In the genomic region with DNA sequence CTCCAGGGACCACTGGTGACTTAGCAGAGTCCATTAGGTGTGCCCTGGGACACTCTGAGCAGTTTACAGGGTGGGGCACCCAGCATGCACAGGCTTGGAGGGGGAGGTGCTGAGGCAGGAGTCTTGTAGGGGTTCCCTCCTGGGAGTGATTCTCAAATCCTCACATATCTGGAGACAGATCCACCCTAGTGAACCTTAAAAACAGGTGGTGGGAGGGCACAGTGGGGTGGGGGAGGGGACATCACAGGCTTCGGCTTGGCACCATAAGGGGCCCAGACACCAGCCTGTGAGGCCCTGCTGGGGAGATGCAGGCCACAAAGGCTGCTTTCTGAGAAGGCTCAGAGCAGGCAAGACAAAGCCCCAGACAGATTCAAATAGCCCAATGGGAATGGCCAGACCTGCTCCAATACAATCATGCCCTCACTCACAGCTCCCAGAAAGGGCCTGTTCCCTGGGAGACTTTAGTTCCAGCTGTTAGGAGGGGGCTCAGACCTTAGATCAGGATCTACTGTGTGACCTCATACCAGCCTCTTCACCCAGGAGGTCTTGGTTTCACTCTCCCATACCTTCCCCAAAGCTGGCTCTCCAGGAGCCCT, we compare ENCODE assay signal across 9 mouse cellular contexts. TPM values are rescaled to one million over a fixed set of nuclear protein-coding genes. Genes with fewer than 3 reads are reported as not detected.
DNase-seq lines count a peak whose midpoint lies in the region; ATAC-seq lines count a peak whose summit lies in the region.
"Had no signal": no experiment of that assay in that cellular context is flagged by ENCODE, and none has a peak within 500 bp of the region (broad histone marks: within the 10 kb centered on the region; RNA-seq: fewer than 3 reads in every experiment).

No protein-coding gene starts in this region.

- no peak overlapping the region for H3K4me2 ChIP-seq in heart, embryonic 15.5 days
- no peak overlapping the region for H3K4me2 ChIP-seq in heart, embryonic 11.5 days
- peak overlapping the region; percentile 18 for H3K4me2 ChIP-seq in intestine, embryonic 16.5 days (ENCODE audit: low read depth, low read length)
- H3K4me2 ChIP-seq in neural tube, embryonic 13.5 days, result no peak overlapping the region

- no peaks in the 10 kb centered on the region for H3K27me3 ChIP-seq in heart, embryonic 15.5 days
- H3K27me3 ChIP-seq in heart, embryonic 11.5 days (ENCODE audit: control insufficient read depth, insufficient read depth, low read length), result peaks cover under 1% of the 10 kb centered on the region
- no peaks in the 10 kb centered on the region for H3K27me3 ChIP-seq in intestine, embryonic 16.5 days (replicated peaks; ENCODE audit: control insufficient read depth, insufficient read depth, low read length)
- H3K27me3 ChIP-seq in neural tube, embryonic 13.5 days, result no peaks in the 10 kb centered on the region

- WGBS in heart, embryonic 15.5 days, result 88% methylated on average over 1 of the region's 1 CpGs
- 38% methylated on average over 1 of the region's 1 CpGs for WGBS in heart, embryonic 11.5 days (ENCODE audit: insufficient replicate concordance)
- WGBS in intestine, embryonic 16.5 days, result 25% methylated on average over 1 of the region's 1 CpGs
- 0% methylated on average over 1 of the region's 1 CpGs for WGBS in neural tube, embryonic 13.5 days

- peak; percentile 44; the same call in 1 of the 2 replicates for ATAC-seq in heart, embryonic 15.5 days (replicated peaks; ENCODE audit: insufficient number of reproducible peaks, insufficient read depth, low FRiP score, low read depth)
- no peak for ATAC-seq in heart, embryonic 11.5 days (replicated peaks; ENCODE audit: insufficient number of reproducible peaks, low FRiP score, low TSS enrichment)
- ATAC-seq in intestine, embryonic 16.5 days, result peak; percentile 79
- ATAC-seq in neural tube, embryonic 13.5 days (ENCODE audit: low read depth), result 0 out of 2 replicates have a peak, but pooled peaks have one; percentile 21

- H3K27ac ChIP-seq in heart, embryonic 15.5 days, result no peak overlapping the region
- H3K27ac ChIP-seq in heart, embryonic 11.5 days (ENCODE audit: low read depth, low read length), result no peak overlapping the region
- H3K27ac ChIP-seq in intestine, embryonic 16.5 days (ENCODE audit: low read length), result peak overlapping the region; percentile 75
- peak overlapping the region; percentile 55 for H3K27ac ChIP-seq in neural tube, embryonic 13.5 days (replicated peaks)

- no peaks in the 10 kb centered on the region for H3K36me3 ChIP-seq in heart, embryonic 15.5 days
- no peaks in the 10 kb centered on the region for H3K36me3 ChIP-seq in heart, embryonic 11.5 days (ENCODE audit: control insufficient read depth, insufficient read depth, low read length)
- H3K36me3 ChIP-seq in intestine, embryonic 16.5 days (ENCODE audit: control insufficient read depth, insufficient read depth, low read length), result no peaks in the 10 kb centered on the region
- no peaks in the 10 kb centered on the region for H3K36me3 ChIP-seq in neural tube, embryonic 13.5 days

- H3K9ac ChIP-seq in heart, embryonic 15.5 days, result no peak overlapping the region
- no peak overlapping the region for H3K9ac ChIP-seq in heart, embryonic 11.5 days (ENCODE audit: low read depth, low read length)
- H3K9ac ChIP-seq in intestine, embryonic 16.5 days (ENCODE audit: low read depth, low read length), result peak overlapping the region; percentile 44
- 0 out of 2 replicates have a peak overlapping the region, but pooled peaks have one; percentile 13 for H3K9ac ChIP-seq in neural tube, embryonic 13.5 days

- peak; percentile 68 for DNase-seq in embryo, embryonic 10.5 days (ENCODE audit: low spot score)
- no peak for DNase-seq in ovary, postnatal 14 days (ENCODE audit: low spot score)
- no peak for DNase-seq in spleen, adult 12 weeks (ENCODE audit: low spot score)
- no peak for DNase-seq in adrenal gland, adult 2 months
- DNase-seq: heart, postnatal 4 days had no signal

- H3K9me3 ChIP-seq in heart, embryonic 15.5 days (replicated peaks), result no peaks in the 10 kb centered on the region
- H3K9me3 ChIP-seq in heart, embryonic 11.5 days (replicated peaks; ENCODE audit: control insufficient read depth, low read length), result no peaks in the 10 kb centered on the region
- no peaks in the 10 kb centered on the region for H3K9me3 ChIP-seq in intestine, embryonic 16.5 days (ENCODE audit: control insufficient read depth, low read length)
- no peaks in the 10 kb centered on the region for H3K9me3 ChIP-seq in neural tube, embryonic 13.5 days

- no peak overlapping the region for H3K4me3 ChIP-seq in heart, embryonic 15.5 days
- H3K4me3 ChIP-seq in heart, embryonic 11.5 days (ENCODE audit: low read depth, low read length), result no peak overlapping the region
- H3K4me3 ChIP-seq in intestine, embryonic 16.5 days (ENCODE audit: low read length), result no peak overlapping the region
- no peak overlapping the region for H3K4me3 ChIP-seq in neural tube, embryonic 13.5 days

- peaks cover 34% of the 10 kb centered on the region for H3K4me1 ChIP-seq in heart, embryonic 15.5 days (replicated peaks)
- peaks cover 12% of the 10 kb centered on the region for H3K4me1 ChIP-seq in heart, embryonic 11.5 days (ENCODE audit: control insufficient read depth, insufficient read depth, low read length)
- H3K4me1 ChIP-seq in intestine, embryonic 16.5 days (ENCODE audit: control insufficient read depth, insufficient read depth, low read length), result peaks cover 74% of the 10 kb centered on the region
- H3K4me1 ChIP-seq in neural tube, embryonic 13.5 days (replicated peaks), result peaks cover 85% of the 10 kb centered on the region

RNA-seq across cellular contexts. Expression of a gene that starts 6.5 kb away (rescaled TPM):
- 4.8 and 9.2 TPM in 2 replicates for polyA plus RNA-seq in heart, embryonic 15.5 days (2015; fragmentation: Nextera tagmentation; extraction: Ambion mirVana)
- 3.2 and 3.5 TPM in 2 replicates for polyA plus RNA-seq in heart, embryonic 11.5 days (2014; fragmentation: Nextera tagmentation; extraction: Ambion mirVana)
- 51.4 and 57.1 TPM in 2 replicates for polyA plus RNA-seq in intestine, embryonic 16.5 days (2015; fragmentation: Nextera tagmentation; extraction: Ambion mirVana)
- polyA plus RNA-seq in neural tube, embryonic 13.5 days (2015; fragmentation: Nextera tagmentation; extraction: Ambion mirVana), result 30.9 and 34.0 TPM in 2 replicates
- total RNA-seq in adrenal gland, adult 2 months (2021), result 10 to 100 TPM; 54.9 to 99.2 TPM
- polyA plus RNA-seq in adrenal gland, adult 2 months (2012; rRNA removed), result 50.8 and 70.9 TPM in 2 replicates

RNA-seq across cellular contexts. Expression of a gene that starts 45.3 kb away (rescaled TPM):
- 13.1 and 20.1 TPM in 2 replicates for polyA plus RNA-seq in heart, embryonic 15.5 days (2015; fragmentation: Nextera tagmentation; extraction: Ambion mirVana)
- 21.1 and 23.7 TPM in 2 replicates for polyA plus RNA-seq in heart, embryonic 11.5 days (2014; fragmentation: Nextera tagmentation; extraction: Ambion mirVana)
- polyA plus RNA-seq in intestine, embryonic 16.5 days (2015; fragmentation: Nextera tagmentation; extraction: Ambion mirVana), result 19.3 and 20.2 TPM in 2 replicates
- polyA plus RNA-seq in neural tube, embryonic 13.5 days (2015; fragmentation: Nextera tagmentation; extraction: Ambion mirVana), result 53.0 and 58.6 TPM in 2 replicates
- total RNA-seq in adrenal gland, adult 2 months (2021), result 1 to 10 TPM; 3.7 to 7.9 TPM
- polyA plus RNA-seq in adrenal gland, adult 2 months (2012; rRNA removed), result 0.56 and 0.81 TPM in 2 replicates

RNA-seq across cellular contexts. Expression of a gene that starts 45.4 kb away (rescaled TPM):
- 6.9 and 7.1 TPM in 2 replicates for polyA plus RNA-seq in heart, embryonic 15.5 days (2015; fragmentation: Nextera tagmentation; extraction: Ambion mirVana)
- polyA plus RNA-seq in heart, embryonic 11.5 days (2014; fragmentation: Nextera tagmentation; extraction: Ambion mirVana), result 7.4 and 7.9 TPM in 2 replicates
- polyA plus RNA-seq in intestine, embryonic 16.5 days (2015; fragmentation: Nextera tagmentation; extraction: Ambion mirVana), result 16.9 and 17.2 TPM in 2 replicates
- polyA plus RNA-seq in neural tube, embryonic 13.5 days (2015; fragmentation: Nextera tagmentation; extraction: Ambion mirVana), result 11.0 and 13.3 TPM in 2 replicates
- 1 to 10 TPM; 7.5 to 8.5 TPM for total RNA-seq in adrenal gland, adult 2 months (2021)
- 3.4 TPM in 2 replicates for polyA plus RNA-seq in adrenal gland, adult 2 months (2012; rRNA removed)

RNA-seq across cellular contexts. Expression of a gene that starts 59.4 kb away (rescaled TPM):
- polyA plus RNA-seq in heart, embryonic 15.5 days (2015; fragmentation: Nextera tagmentation; extraction: Ambion mirVana), result not detected in 2 replicates
- polyA plus RNA-seq in heart, embryonic 11.5 days (2014; fragmentation: Nextera tagmentation; extraction: Ambion mirVana), result not detected in 2 replicates
- polyA plus RNA-seq in intestine, embryonic 16.5 days (2015; fragmentation: Nextera tagmentation; extraction: Ambion mirVana), result not detected in 2 replicates
- not detected in 2 replicates for polyA plus RNA-seq in neural tube, embryonic 13.5 days (2015; fragmentation: Nextera tagmentation; extraction: Ambion mirVana)
- not detected for total RNA-seq in adrenal gland, adult 2 months (2021)
- polyA plus RNA-seq in adrenal gland, adult 2 months (2012; rRNA removed), result not detected in 2 replicates
- total RNA-seq: heart, postnatal 4 days had no signal

RNA-seq across cellular contexts. Expression of a gene that starts 59.4 kb away (rescaled TPM):
- polyA plus RNA-seq in heart, embryonic 15.5 days (2015; fragmentation: Nextera tagmentation; extraction: Ambion mirVana), result 22.2 and 24.0 TPM in 2 replicates
- polyA plus RNA-seq in heart, embryonic 11.5 days (2014; fragmentation: Nextera tagmentation; extraction: Ambion mirVana), result 25.2 and 26.4 TPM in 2 replicates
- polyA plus RNA-seq in intestine, embryonic 16.5 days (2015; fragmentation: Nextera tagmentation; extraction: Ambion mirVana), result 26.7 and 30.0 TPM in 2 replicates
- 50.3 and 50.8 TPM in 2 replicates for polyA plus RNA-seq in neural tube, embryonic 13.5 days (2015; fragmentation: Nextera tagmentation; extraction: Ambion mirVana)
- total RNA-seq in adrenal gland, adult 2 months (2021), result 10 to 100 TPM; 11.6 to 11.7 TPM
- polyA plus RNA-seq in adrenal gland, adult 2 months (2012; rRNA removed), result 8.7 and 12.7 TPM in 2 replicates

Comparison
In these comparisons a context has a peak if more than half of its experiments do, and no peak if none do; other contexts are left out.
1. H3K27ac ChIP-seq: peak in intestine, embryonic 16.5 days (single experiment) and neural tube, embryonic 13.5 days (single experiment); none in heart, embryonic 15.5 days (single experiment) and heart, embryonic 11.5 days (single experiment).
2. H3K9ac ChIP-seq: peak in intestine, embryonic 16.5 days (single experiment) and neural tube, embryonic 13.5 days (single experiment); none in heart, embryonic 15.5 days (single experiment) and heart, embryonic 11.5 days (single experiment).